Mouse (Mus musculus): ENCODE data around the gene Kdm6b. TPM values are rescaled to one million over a fixed set of nuclear protein-coding genes. Genes with fewer than 3 reads are reported as not detected.

Gene Kdm6b
- total RNA-seq (2018; cell fraction: chromatin; rRNA removed) = 100 to 1,000 TPM in 17 of 26 experiments, 10 to 100 TPM in 9; 22.8 to 979 (median 248) TPM
- 100 to 1,000 TPM in 4 of 26 experiments, 10 to 100 TPM in 22; 10.2 to 238 (median 34.9) TPM for total RNA-seq (2018; cell fraction: cytosol; rRNA removed)
- total RNA-seq (2018; cell fraction: nucleus; rRNA removed) = 100 to 1,000 TPM in 14 of 26 experiments, 10 to 100 TPM in 12; 16.8 to 645 (median 137) TPM
- polyA plus RNA-seq (2018) = 4.5 to 15.0 TPM (median 11.0 TPM) in 3 replicates

GRCm38 (mm10) chr11:69413221-69414181 lies at the start of gene Kdm6b:
Kdm6b (minus strand) TSS chr11:69413675.
- Histone ChIP-seq H3K79me2 (ENCODE audit: inconsistent target) (no peaks in the 10 kb centered on the region), H3K4me3 (ENCODE audit: inconsistent target) (no peak within 1 kb of the TSS), H3K36me3 (ENCODE audit: inconsistent target) (no peaks in the 10 kb centered on the region), H3K27ac (peak within 1 kb of the TSS; percentile 22; the same call in 1 of the 2 replicates)
- 69% methylated on average over 12 of the region's 12 CpGs for WGBS (ENCODE audit: missing documents)

- Histone ChIP-seq H3K27ac (no peak overlapping the region), H3K36me3 (ENCODE audit: inconsistent target) (no peaks in the 10 kb centered on the region), H3K79me2 (ENCODE audit: inconsistent target) (no peaks in the 10 kb centered on the region), H3K4me3 (ENCODE audit: inconsistent target) (no peak overlapping the region)
- 89% methylated on average over 5 of the region's 5 CpGs for WGBS (ENCODE audit: missing documents)
These were observed 48.1 kb upstream of the Kdm6b start for GRCm38 (mm10) chr11:69461568-69461967.

- Histone ChIP-seq H3K4me3 (ENCODE audit: inconsistent target) (no peak overlapping the region), H3K79me2 (ENCODE audit: inconsistent target) (no peaks in the 10 kb centered on the region), H3K27ac (no peak overlapping the region), H3K36me3 (ENCODE audit: inconsistent target) (no peaks in the 10 kb centered on the region)
- WGBS (ENCODE audit: missing documents) = 82% methylated on average over 4 of the region's 4 CpGs
These were observed 46.4 kb upstream of the Kdm6b start for GRCm38 (mm10) chr11:69459883-69460282.

GRCm38 (mm10) chr11:69457006-69457579 lies 43.6 kb upstream of the Kdm6b start:
- no peaks in the 10 kb centered on the region for H3K36me3 ChIP-seq (ENCODE audit: inconsistent target)
- H3K79me2 ChIP-seq (ENCODE audit: inconsistent target) = no peaks in the 10 kb centered on the region
- no peak overlapping the region for H3K4me3 ChIP-seq (ENCODE audit: inconsistent target)
- H3K27ac ChIP-seq = no peak overlapping the region
- WGBS (ENCODE audit: missing documents) = 89% methylated on average over 4 of the region's 6 CpGs

- no peak overlapping the region for H3K27ac ChIP-seq
- no peaks in the 10 kb centered on the region for H3K79me2 ChIP-seq (ENCODE audit: inconsistent target)
- no peaks in the 10 kb centered on the region for H3K36me3 ChIP-seq (ENCODE audit: inconsistent target)
- H3K4me3 ChIP-seq (ENCODE audit: inconsistent target) = no peak overlapping the region
- 75% methylated on average over 23 of the region's 23 CpGs for WGBS (ENCODE audit: missing documents)
These were observed 38.8 kb upstream of the Kdm6b start for GRCm38 (mm10) chr11:69452114-69452867.

GRCm38 (mm10) chr11:69447299-69447698 lies 33.8 kb upstream of the Kdm6b start:
- Histone ChIP-seq H3K79me2 (ENCODE audit: inconsistent target) (no peaks in the 10 kb centered on the region), H3K4me3 (ENCODE audit: inconsistent target) (no peak overlapping the region), H3K27ac (no peak overlapping the region), H3K36me3 (ENCODE audit: inconsistent target) (no peaks in the 10 kb centered on the region)
- WGBS (ENCODE audit: missing documents) = 94% methylated on average over 7 of the region's 7 CpGs

GRCm38 (mm10) chr11:69443328-69443727 lies 29.9 kb upstream of the Kdm6b start:
- 53% methylated on average over 5 of the region's 5 CpGs for WGBS (ENCODE audit: missing documents)
- Histone ChIP-seq H3K79me2 (ENCODE audit: inconsistent target) (no peaks in the 10 kb centered on the region), H3K36me3 (ENCODE audit: inconsistent target) (no peaks in the 10 kb centered on the region), H3K27ac (no peak overlapping the region), H3K4me3 (ENCODE audit: inconsistent target) (no peak overlapping the region)

- no peak overlapping the region for H3K27ac ChIP-seq
- no peak overlapping the region for H3K4me3 ChIP-seq (ENCODE audit: inconsistent target)
- H3K79me2 ChIP-seq (ENCODE audit: inconsistent target) = no peaks in the 10 kb centered on the region
- 82% methylated on average over 3 of the region's 3 CpGs for WGBS (ENCODE audit: missing documents)
- no peaks in the 10 kb centered on the region for H3K36me3 ChIP-seq (ENCODE audit: inconsistent target)
These were observed 23.8 kb upstream of the Kdm6b start for GRCm38 (mm10) chr11:69437291-69437690.

GRCm38 (mm10) chr11:69433189-69433588 lies 19.7 kb upstream of the Kdm6b start:
- Histone ChIP-seq H3K36me3 (ENCODE audit: inconsistent target) (no peaks in the 10 kb centered on the region), H3K79me2 (ENCODE audit: inconsistent target) (no peaks in the 10 kb centered on the region), H3K27ac (no peak overlapping the region), H3K4me3 (ENCODE audit: inconsistent target) (no peak overlapping the region)
- WGBS (ENCODE audit: missing documents) = 88% methylated on average over 6 of the region's 6 CpGs

GRCm38 (mm10) chr11:69432640-69432982 lies 19.1 kb upstream of the Kdm6b start:
- no peaks in the 10 kb centered on the region for H3K36me3 ChIP-seq (ENCODE audit: inconsistent target)
- no peak overlapping the region for H3K27ac ChIP-seq
- H3K4me3 ChIP-seq (ENCODE audit: inconsistent target) = no peak overlapping the region
- H3K79me2 ChIP-seq (ENCODE audit: inconsistent target) = no peaks in the 10 kb centered on the region
- WGBS (ENCODE audit: missing documents) = 79% methylated on average over 11 of the region's 11 CpGs

DNA sequence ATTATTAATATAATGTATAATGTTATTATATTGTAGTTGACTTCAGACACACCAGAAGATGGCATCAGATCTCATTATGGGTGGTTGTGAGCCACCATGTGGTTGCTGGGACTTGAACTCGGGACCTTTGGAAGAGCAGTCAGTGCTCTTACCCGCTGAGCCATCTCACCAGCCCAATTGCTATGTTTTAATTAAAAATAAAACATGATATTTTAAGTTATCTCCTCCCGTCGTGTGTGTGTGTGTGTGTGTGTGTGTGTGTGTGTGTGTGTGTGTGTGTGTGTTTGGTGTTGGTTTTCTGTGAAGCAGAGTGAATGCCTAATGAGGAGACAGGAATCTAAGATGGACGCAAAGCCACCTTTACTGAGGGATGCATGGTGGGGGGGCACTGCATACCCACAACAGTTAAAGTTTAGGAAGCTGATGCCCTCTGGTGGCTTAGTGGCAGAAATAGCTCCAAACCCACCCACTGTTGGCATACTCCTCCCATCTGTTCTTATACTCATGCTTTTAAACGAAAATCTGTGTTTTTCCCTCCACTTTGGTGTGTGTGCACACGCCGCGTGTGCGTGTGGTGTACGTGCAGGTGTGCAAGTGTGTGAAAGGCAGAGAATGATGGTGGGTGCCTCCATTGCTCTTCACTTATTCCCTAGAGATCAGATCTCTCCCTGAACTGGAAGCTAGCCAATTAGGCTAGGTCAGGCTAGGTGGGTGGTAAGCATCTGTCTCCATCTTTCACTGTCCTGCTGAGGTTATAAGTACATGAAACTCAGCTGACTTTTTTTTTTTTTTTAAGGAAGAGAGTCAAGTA lies 18.6 kb upstream of the Kdm6b start:
- no peaks in the 10 kb centered on the region for H3K36me3 ChIP-seq (ENCODE audit: inconsistent target)
- 24% methylated on average over 9 of the region's 11 CpGs for WGBS (ENCODE audit: missing documents)
- no peaks in the 10 kb centered on the region for H3K79me2 ChIP-seq (ENCODE audit: inconsistent target)
- no peak overlapping the region for H3K27ac ChIP-seq
- H3K4me3 ChIP-seq (ENCODE audit: inconsistent target) = no peak overlapping the region

GRCm38 (mm10) chr11:69430631-69431030 lies 17.2 kb upstream of the Kdm6b start:
- no peak overlapping the region for H3K27ac ChIP-seq
- H3K79me2 ChIP-seq (ENCODE audit: inconsistent target) = no peaks in the 10 kb centered on the region
- H3K36me3 ChIP-seq (ENCODE audit: inconsistent target) = no peaks in the 10 kb centered on the region
- H3K4me3 ChIP-seq (ENCODE audit: inconsistent target) = no peak overlapping the region
- 94% methylated on average over 13 of the region's 15 CpGs for WGBS (ENCODE audit: missing documents)

DNA sequence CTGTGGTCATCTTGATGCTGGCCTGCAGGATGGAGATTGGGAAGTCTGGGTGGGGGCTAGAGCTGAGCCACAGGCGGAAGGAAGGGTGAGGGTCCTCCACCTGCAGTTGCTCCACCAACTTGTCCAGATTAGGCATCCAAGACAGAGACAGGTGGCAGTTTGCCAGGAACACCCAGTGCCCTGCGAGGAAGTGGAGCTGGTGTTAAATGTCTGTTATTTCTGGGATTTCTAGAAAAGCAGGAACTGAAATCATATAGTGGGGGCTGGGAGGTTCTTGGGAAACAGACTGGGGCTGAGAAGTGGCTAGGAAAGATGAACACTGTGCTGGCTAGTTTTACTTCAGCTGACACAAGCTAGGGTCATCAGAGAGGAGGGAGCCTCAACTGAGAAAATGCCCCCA lies 15.8 kb upstream of the Kdm6b start:
- H3K36me3 ChIP-seq (ENCODE audit: inconsistent target) = no peaks in the 10 kb centered on the region
- 0 out of 2 replicates have a peak overlapping the region, but pooled peaks have one; percentile 27 for H3K27ac ChIP-seq
- no peaks in the 10 kb centered on the region for H3K79me2 ChIP-seq (ENCODE audit: inconsistent target)
- 7% methylated on average over 2 of the region's 2 CpGs for WGBS (ENCODE audit: missing documents)
- no peak overlapping the region for H3K4me3 ChIP-seq (ENCODE audit: inconsistent target)

GRCm38 (mm10) chr11:69428751-69429150 lies 15.3 kb upstream of the Kdm6b start:
- Histone ChIP-seq H3K27ac (no peak overlapping the region), H3K36me3 (ENCODE audit: inconsistent target) (no peaks in the 10 kb centered on the region), H3K4me3 (ENCODE audit: inconsistent target) (no peak overlapping the region), H3K79me2 (ENCODE audit: inconsistent target) (no peaks in the 10 kb centered on the region)
- 37% methylated on average over 4 of the region's 4 CpGs for WGBS (ENCODE audit: missing documents)
